ENCODE assay signal across 9 mouse cellular contexts in the genomic region with DNA sequence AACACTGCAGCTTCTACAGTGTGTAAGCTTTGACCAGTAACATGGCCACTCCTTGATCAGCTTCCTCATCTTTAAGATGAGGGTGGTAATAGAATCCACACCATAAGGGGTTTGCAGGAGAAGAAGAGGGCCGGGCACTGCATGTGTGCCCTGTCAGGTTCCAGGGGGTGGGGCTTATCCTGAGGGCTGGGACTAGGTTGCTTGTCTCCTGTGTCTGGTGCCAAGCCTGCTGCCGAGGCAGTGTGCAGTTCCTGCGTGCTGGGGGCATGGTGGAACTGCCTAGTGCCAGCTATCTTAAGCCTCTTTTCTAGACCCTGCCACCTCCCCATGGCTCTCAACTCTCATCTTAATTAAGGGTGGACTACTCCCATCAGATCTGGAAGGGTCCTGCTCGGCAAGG. TPM values are rescaled to one million over a fixed set of nuclear protein-coding genes. Genes with fewer than 3 reads are reported as not detected.
DNase-seq lines count a peak whose midpoint lies in the region; ATAC-seq lines count a peak whose summit lies in the region.
"Had no signal": no experiment of that assay in that cellular context is flagged by ENCODE, and none has a peak within 500 bp of the region (broad histone marks: within the 10 kb centered on the region; RNA-seq: fewer than 3 reads in every experiment).

No protein-coding gene starts in this region.

- no peaks in the 10 kb centered on the region for H3K27me3 ChIP-seq in embryonic facial prominence, embryonic 11.5 days (ENCODE audit: control insufficient read depth, insufficient read depth, low read length)
- H3K27me3 ChIP-seq in kidney, embryonic 15.5 days, result no peaks in the 10 kb centered on the region

- H3K9me3 ChIP-seq in embryonic facial prominence, embryonic 11.5 days (replicated peaks; ENCODE audit: control insufficient read depth, low read length), result no peaks in the 10 kb centered on the region
- H3K9me3 ChIP-seq in kidney, embryonic 15.5 days (replicated peaks), result no peaks in the 10 kb centered on the region
- H3K9me3 ChIP-seq: midbrain, embryonic 12.5 days had no signal

- no peaks in the 10 kb centered on the region for H3K36me3 ChIP-seq in embryonic facial prominence, embryonic 11.5 days (replicated peaks; ENCODE audit: control insufficient read depth, insufficient read depth, low read depth, low read length)
- no peaks in the 10 kb centered on the region for H3K36me3 ChIP-seq in kidney, embryonic 15.5 days
- H3K36me3 ChIP-seq: midbrain, embryonic 12.5 days had no signal

- H3K4me3 ChIP-seq in embryonic facial prominence, embryonic 11.5 days (ENCODE audit: low read depth, low read length), result no peak overlapping the region
- H3K4me3 ChIP-seq in kidney, embryonic 15.5 days (replicated peaks), result no peak overlapping the region

- no peak overlapping the region for H3K27ac ChIP-seq in embryonic facial prominence, embryonic 11.5 days (replicated peaks; ENCODE audit: low read depth, low read length)
- H3K27ac ChIP-seq in kidney, embryonic 15.5 days, result no peak overlapping the region
- H3K27ac ChIP-seq: midbrain, embryonic 12.5 days had no signal

- WGBS in embryonic facial prominence, embryonic 11.5 days, result 46% methylated on average over 4 of the region's 4 CpGs
- WGBS in kidney, embryonic 15.5 days, result 47% methylated on average over 4 of the region's 4 CpGs

- intact Hi-C loops in left cerebral cortex, postnatal 4 days (cut with DNase I), result no loop called here

- peak; percentile 36; the same call in 1 of the 2 replicates for ATAC-seq in embryonic facial prominence, embryonic 11.5 days (replicated peaks; ENCODE audit: insufficient number of reproducible peaks, low FRiP score, low TSS enrichment, low read depth)
- no peak for ATAC-seq in kidney, embryonic 15.5 days (replicated peaks; ENCODE audit: low FRiP score)
- peak; percentile 74 for ATAC-seq in megakaryocyte progenitor cell, adult 5-6 weeks (replicated peaks; ENCODE audit: poor library complexity)

- DNase-seq in left cerebral cortex, postnatal 4 days, result peak; percentile 48
- no peak for DNase-seq in left cerebral cortex, adult 9 months (ENCODE audit: low spot score in 2 of 2)
- peak; percentile 49 for DNase-seq in adrenal gland, adult 2 months
- no peak for DNase-seq in embryonic facial prominence, embryonic 11.5 days (ENCODE audit: low spot score)
- DNase-seq in embryo, embryonic 10.5 days (ENCODE audit: low spot score), result no peak
- DNase-seq in layer of hippocampus, postnatal 36 days, result no peak

- H3K4me1 ChIP-seq in embryonic facial prominence, embryonic 11.5 days (ENCODE audit: control insufficient read depth, insufficient read depth, low read length), result peaks cover 4% of the 10 kb centered on the region; the same call in 1 of the 2 replicates
- peaks cover 36% of the 10 kb centered on the region for H3K4me1 ChIP-seq in kidney, embryonic 15.5 days

- H3K4me2 ChIP-seq in embryonic facial prominence, embryonic 11.5 days (ENCODE audit: low read depth, low read length), result no peak overlapping the region
- peak overlapping the region; percentile 28; the same call in 1 of the 2 replicates for H3K4me2 ChIP-seq in kidney, embryonic 15.5 days

- no peak overlapping the region for H3K9ac ChIP-seq in embryonic facial prominence, embryonic 11.5 days (replicated peaks; ENCODE audit: low read length)
- H3K9ac ChIP-seq in kidney, embryonic 15.5 days, result no peak overlapping the region
- H3K9ac ChIP-seq: midbrain, embryonic 12.5 days had no signal

RNA-seq across cellular contexts. Expression of gene Slc2a9, which starts 23.9 kb away (rescaled TPM):
- 1 to 10 TPM; 1.0 to 1.4 TPM for total RNA-seq in left cerebral cortex, postnatal 4 days (2021)
- 1 to 10 TPM; 1.3 to 2.1 TPM for total RNA-seq in adrenal gland, adult 2 months (2021)
- polyA plus RNA-seq in adrenal gland, adult 2 months (2012; rRNA removed), result 2.3 and 2.8 TPM in 2 replicates
- 0.33 and 0.46 TPM in 2 replicates for polyA plus RNA-seq in embryonic facial prominence, embryonic 11.5 days (2014; fragmentation: Nextera tagmentation; extraction: Ambion mirVana)
- 1.4 and 1.6 TPM in 2 replicates for polyA plus RNA-seq in kidney, embryonic 15.5 days (2015; fragmentation: Nextera tagmentation; extraction: Ambion mirVana)
- 3.4 and 3.9 TPM in 2 replicates for total RNA-seq in megakaryocyte progenitor cell, adult 5-6 weeks (2015)
- 4.2 and 9.8 TPM in 2 replicates for total RNA-seq in megakaryocyte progenitor cell, adult 5-6 weeks (2017)
- total RNA-seq in layer of hippocampus, postnatal 36 days (2021), result 1 to 10 TPM; 2.7 to 3.8 TPM

Comparison
In these comparisons a context has a peak if more than half of its experiments do, and no peak if none do; other contexts are left out.
1. DNase-seq: peak in left cerebral cortex, postnatal 4 days (single experiment) and adrenal gland, adult 2 months (single experiment); none in left cerebral cortex, adult 9 months (0 of 2), embryonic facial prominence, embryonic 11.5 days (single experiment), embryo, embryonic 10.5 days (single experiment) and layer of hippocampus, postnatal 36 days (0 of 2).